Mouse (Mus musculus) thymus, adult 2 months (tissue): ENCODE results near the gene Cyp46a1.

Experiments
- CTCF ChIP-seq: fragments of 200-500 bp; IDR thresholded peaks from 2 replicates; pipeline ENCODE4 v1.5.1; 2012; ENCODE audit warnings: mild to moderate bottlenecking, control low read depth, low read length, moderate library complexity, borderline replicate concordance; ENCODE audit not compliant: control insufficient read depth, poor library complexity, insufficient read depth; ENCODE audit errors: extremely low read depth
- POLR2A ChIP-seq: fragments of 200-500 bp; IDR thresholded peaks from 2 replicates; pipeline ENCODE4 v1.6.1; 2012; ENCODE audit warnings: mild to moderate bottlenecking, low read length, control low read depth, moderate library complexity; ENCODE audit not compliant: control insufficient read depth, poor library complexity, insufficient read depth; ENCODE audit errors: extremely low read depth

DNA sequence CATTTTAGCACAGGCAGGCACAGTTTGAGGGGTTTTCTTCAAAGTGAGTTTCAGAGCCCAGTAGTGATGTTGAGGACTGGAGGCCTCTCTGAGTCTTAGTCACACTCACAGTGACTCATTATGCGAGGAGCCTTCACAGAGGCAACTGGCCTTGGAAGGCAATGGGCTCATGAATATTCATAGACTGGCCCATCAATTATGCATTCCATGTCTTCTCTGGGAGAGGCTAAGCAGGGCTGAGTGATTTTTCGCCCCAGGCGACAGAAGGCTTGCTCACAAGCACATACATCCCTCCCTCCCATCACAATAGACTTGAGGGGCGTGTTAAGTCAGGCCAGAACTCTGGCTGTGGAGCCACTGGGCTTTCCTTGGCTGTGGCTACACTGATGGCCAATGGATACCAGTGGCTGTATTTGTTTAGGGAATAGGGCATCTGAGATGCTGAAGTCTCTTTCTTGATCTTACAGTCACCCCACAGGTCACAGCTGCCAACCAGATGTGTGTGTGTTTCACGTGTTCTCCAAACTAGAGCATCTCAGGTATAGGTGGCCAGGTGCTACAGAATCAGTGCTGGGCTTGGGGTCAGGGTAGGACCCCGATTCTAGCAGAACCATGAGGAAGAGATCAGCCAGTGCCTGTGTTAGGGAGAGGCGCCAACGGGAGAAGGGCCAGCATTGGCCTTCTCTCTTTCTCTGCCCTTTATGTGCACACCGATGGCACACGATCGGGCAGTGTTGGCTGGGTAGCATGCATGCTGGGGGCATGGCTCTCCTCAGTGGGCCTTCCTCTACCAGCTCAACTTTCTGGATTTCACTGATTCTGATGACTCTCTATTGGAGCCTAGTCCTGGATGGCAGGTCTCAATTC is 62.1 kb downstream of the Cyp46a1 start:
- TF ChIP-seq CTCF (no peak), POLR2A (no peak)
